Mouse (Mus musculus) MEL (cell line): Measurements from ENCODE around the gene Flna. TPM values are rescaled to one million over a fixed set of nuclear protein-coding genes. Genes with fewer than 3 reads are reported as not detected.
A peak's percentile ranks its signal among the peaks of the same experiment; 100 is the strongest.

Source experiments
- DNase-seq: peaks from one replicate; pipeline ENCODE4 v3.0.0; 2011; ENCODE audit warnings: low read depth, low spot score
- H3K27ac ChIP-seq: 2 replicates; pipeline ENCODE4 v1.5.1; 2012; ENCODE audit warnings: low read depth, mild to moderate bottlenecking, control low read depth, low read length, moderate library complexity; ENCODE audit not compliant: control insufficient read depth
- H3K27me3 ChIP-seq, 2 experiments: fragments of 150-350 bp in 1 of 2; sonication (generic) in 1 of 2; 2 replicates each; pipeline ENCODE4 v1.6.1; 2012; ENCODE audit warnings: low read length in 2 of 2, mild to moderate bottlenecking in 2 of 2, improper control_type of control experiment in 1 of 2, moderate library complexity in 1 of 2; ENCODE audit not compliant: insufficient read depth in 2 of 2, control insufficient read depth in 1 of 2
- H3K36me3 ChIP-seq, 2 experiments: 2 replicates each; pipeline ENCODE4 v1.6.1; 2012 to 2014; ENCODE audit warnings: low read length in 2 of 2, improper control_type of control experiment in 1 of 2, inconsistent platforms in 1 of 2, mild to moderate bottlenecking in 1 of 2; ENCODE audit not compliant: insufficient read depth in 2 of 2, control insufficient read depth in 1 of 2
- H3K4me1 ChIP-seq, 2 experiments: fragments of 150-350 bp in 1 of 2; sonication (generic) in 1 of 2; 2 replicates each; pipeline ENCODE4 v1.6.1; 2012; ENCODE audit warnings: low read length in 2 of 2, improper control_type of control experiment in 1 of 2, mild to moderate bottlenecking in 1 of 2; ENCODE audit not compliant: insufficient read depth in 2 of 2, control insufficient read depth in 1 of 2
- H3K4me3 ChIP-seq, 2 experiments: fragments of 150-350 bp in 1 of 2; sonication (generic) in 1 of 2; 2 replicates each; pipeline ENCODE4 v1.5.1; 2012; ENCODE audit warnings: low read depth in 2 of 2, low read length in 2 of 2, mild to moderate bottlenecking in 2 of 2, moderate library complexity in 2 of 2, control low read depth in 1 of 2, improper control_type of control experiment in 1 of 2; ENCODE audit not compliant: control insufficient read depth in 1 of 2, insufficient read depth in 1 of 2
- H3K79me2 ChIP-seq: 2 replicates; pipeline ENCODE4 v1.6.1; 2012; ENCODE audit warnings: mild to moderate bottlenecking, low read length, moderate library complexity; ENCODE audit not compliant: control insufficient read depth, poor library complexity, insufficient read depth
- H3K9ac ChIP-seq: 2 replicates; pipeline ENCODE4 v1.6.1; 2012; ENCODE audit warnings: low read depth, mild to moderate bottlenecking, control low read depth, low read length, moderate library complexity; ENCODE audit not compliant: control insufficient read depth, poor library complexity, severe bottlenecking
- H3K9me3 ChIP-seq: fragments of 150-350 bp; sonication (generic); replicated peaks from 2 replicates; pipeline ENCODE4 v1.6.1; 2012; ENCODE audit warnings: mild to moderate bottlenecking, low read length, improper control_type of control experiment, moderate library complexity; ENCODE audit not compliant: insufficient read depth
- CHD2 ChIP-seq: IDR thresholded peaks from 2 replicates; pipeline ENCODE4 v1.6.1; 2011; ENCODE audit warnings: low read length, improper control_type of control experiment
- CTCF ChIP-seq, 3 experiments: IDR thresholded peaks in 2 of 3; conservative IDR thresholded peaks in 1 of 3; 2 replicates each; pipeline ENCODE4 v1.5.1; 2011 to 2012; ENCODE audit warnings: low read length in 3 of 3, low read depth in 2 of 3, mild to moderate bottlenecking in 2 of 3, improper control_type of control experiment in 1 of 3, inconsistent platforms in 1 of 3, mixed read lengths in 1 of 3, moderate library complexity in 1 of 3; ENCODE audit not compliant: control insufficient read depth in 1 of 3, insufficient read depth in 1 of 3, poor library complexity in 1 of 3, severe bottlenecking in 1 of 3
- ELF1 ChIP-seq: IDR thresholded peaks from 2 replicates; pipeline ENCODE4 v1.6.1; 2014; ENCODE audit warnings: low read depth, mild to moderate bottlenecking, inconsistent platforms, low read length, improper control_type of control experiment, moderate library complexity
- ETS1 ChIP-seq: IDR thresholded peaks from 2 replicates; pipeline ENCODE4 v1.6.1; 2012; ENCODE audit warnings: low read depth, mild to moderate bottlenecking, inconsistent platforms, low read length, improper control_type of control experiment, moderate library complexity
- HCFC1 ChIP-seq: IDR thresholded peaks from 2 replicates; pipeline ENCODE4 v1.6.1; 2012; ENCODE audit warnings: low read depth, mild to moderate bottlenecking, inconsistent platforms, low read length, improper control_type of control experiment, moderate library complexity
- JUND ChIP-seq: IDR thresholded peaks from 2 replicates; pipeline ENCODE4 v1.6.1; 2011; ENCODE audit warnings: low read depth, mild to moderate bottlenecking, improper control_type of control experiment, low read length
- MAFK ChIP-seq: IDR thresholded peaks from 2 replicates; pipeline ENCODE4 v1.6.1; 2011; ENCODE audit warnings: low read depth, mild to moderate bottlenecking, low read length, improper control_type of control experiment, borderline replicate concordance
- MXI1 ChIP-seq: IDR thresholded peaks from 2 replicates; pipeline ENCODE4 v1.6.1; 2011; ENCODE audit warnings: mild to moderate bottlenecking, low read depth, low read length, improper control_type of control experiment
- NELFE ChIP-seq: IDR thresholded peaks from 2 replicates; pipeline ENCODE4 v1.6.1; 2011; ENCODE audit warnings: low read depth, low read length, improper control_type of control experiment
- NRF1 ChIP-seq: IDR thresholded peaks from 2 replicates; pipeline ENCODE4 v1.6.1; 2014; ENCODE audit warnings: low read depth, mild to moderate bottlenecking, inconsistent platforms, low read length, improper control_type of control experiment, moderate library complexity; ENCODE audit not compliant: poor library complexity, insufficient read depth, severe bottlenecking
- POLR2A ChIP-seq, 2 experiments: IDR thresholded peaks; 2 replicates each; pipeline ENCODE4 v1.6.1; 2011 to 2012; ENCODE audit warnings: low read length in 2 of 2, mild to moderate bottlenecking in 2 of 2, control low read depth in 1 of 2, improper control_type of control experiment in 1 of 2, low read depth in 1 of 2, moderate library complexity in 1 of 2; ENCODE audit not compliant: control insufficient read depth in 1 of 2, insufficient read depth in 1 of 2, poor library complexity in 1 of 2
- POLR2AphosphoS2 ChIP-seq: IDR thresholded peaks from 2 replicates; pipeline ENCODE4 v1.6.1; 2011; ENCODE audit warnings: low read length, improper control_type of control experiment
- POLR2AphosphoS5 ChIP-seq: IDR thresholded peaks from 2 replicates; pipeline ENCODE4 v1.6.1; 2012; ENCODE audit warnings: low read depth, borderline replicate concordance, mild to moderate bottlenecking, inconsistent platforms, low read length, moderate library complexity, mixed read lengths
- RAD21 ChIP-seq: IDR thresholded peaks from 2 replicates; pipeline ENCODE4 v1.6.1; 2011; ENCODE audit warnings: mild to moderate bottlenecking, low read depth, low read length, improper control_type of control experiment
- SMC3 ChIP-seq: IDR thresholded peaks from 2 replicates; pipeline ENCODE4 v1.6.1; 2011; ENCODE audit warnings: low read depth, low read length, improper control_type of control experiment
- TAL1 ChIP-seq: IDR thresholded peaks from 2 replicates; pipeline ENCODE4 v1.6.1; 2012; ENCODE audit warnings: mild to moderate bottlenecking, inconsistent platforms, low read length, moderate library complexity, mixed read lengths
- TBP ChIP-seq: IDR thresholded peaks from 2 replicates; pipeline ENCODE4 v1.8.0; 2011; ENCODE audit warnings: low read depth, low read length, improper control_type of control experiment
- TCF12 ChIP-seq: IDR thresholded peaks from 2 replicates; pipeline ENCODE4 v1.6.1; 2014; ENCODE audit warnings: low read depth, mild to moderate bottlenecking, inconsistent platforms, low read length, improper control_type of control experiment, moderate library complexity
- USF1 ChIP-seq: IDR thresholded peaks from 2 replicates; pipeline ENCODE4 v1.6.1; 2014; ENCODE audit warnings: low read depth, mild to moderate bottlenecking, inconsistent platforms, low read length, improper control_type of control experiment, moderate library complexity
- ZMIZ1 ChIP-seq: IDR thresholded peaks from 2 replicates; pipeline ENCODE4 v1.6.1; 2012; ENCODE audit warnings: low read depth, mild to moderate bottlenecking, inconsistent platforms, low read length, improper control_type of control experiment, moderate library complexity
- ZNF384 ChIP-seq: IDR thresholded peaks from 2 replicates; pipeline ENCODE4 v1.6.1; 2012; ENCODE audit warnings: low read depth, mild to moderate bottlenecking, inconsistent platforms, low read length, improper control_type of control experiment
- polyA plus RNA-seq, 2 experiments: library from polyadenylated mRNA; stranded (reverse) in 1 of 2; unstranded in 1 of 2; fragments of >175 nt in 1 of 2; fragments of >200 nt in 1 of 2; gene quantifications; 2 replicates each; pipeline versions ENCODE4 v1.2.1 to v1.2.4; 2012; ENCODE audit warnings: low replicate concordance in 2 of 2, low read depth in 1 of 2; ENCODE audit not compliant: insufficient read length in 2 of 2, insufficient read depth in 1 of 2, missing spikeins in 1 of 2
- total RNA-seq: library from RNA; depleted of rRNA; stranded (reverse); fragments of 300-350 nt; gene quantifications from 2 replicates; pipeline ENCODE4 v1.2.3, GENCODE M21; 2012; rRNA removed

Gene Flna
- total RNA-seq: 111 and 155 TPM in 2 replicates
- polyA plus RNA-seq: 100 to 1,000 TPM; 147 to 233 TPM

- no peaks in the 10 kb centered on the region; a peak in 1 of 4 replicates for H3K36me3 ChIP-seq
- H3K9me3 ChIP-seq: no peaks in the 10 kb centered on the region
- peak within 1 kb of the TSS; percentile 65 for H3K9ac ChIP-seq
- H3K79me2 ChIP-seq: peaks cover 12% of the 10 kb centered on the region
- H3K4me3 ChIP-seq: peak within 1 kb of the TSS; percentile 62 to 72
- DNase-seq: peak; percentile 46
- peaks cover 0 to 7% of the 10 kb centered on the region in 2 experiments; a peak in 2 of 4 replicates for H3K4me1 ChIP-seq
- no peaks in the 10 kb centered on the region for H3K27me3 ChIP-seq
- no peak for TF ChIP-seq ZNF384
- TF ChIP-seq CTCF (IDR thresholded peaks at IDR 0.05 in 2 of 3, conservative IDR thresholded peaks at IDR 0.05 in 1 of 3; ENCODE audit: control insufficient read depth in 1 of 3, insufficient read depth in 1 of 3, low read depth in 2 of 3, low read length in 3 of 3, poor library complexity in 1 of 3, severe bottlenecking in 1 of 3): peak in 2 of 3 experiments; percentile 21 to 37; a peak in 3 of 6 replicates
- TF ChIP-seq SMC3: peak; percentile 35; the same call in 1 of the 2 replicates
- TF ChIP-seq, all 39 proteins: peak for 2
- no peak within 1 kb of the TSS for H3K27ac ChIP-seq
Measured at GRCm38 (mm10) chrX:74249615-74250014, at the start of gene Flna. Gene Flna (minus strand): TSS chrX:74249820.

GRCm38 (mm10) chrX:74298348-74298747, 48.7 kb upstream of the Flna start:
- Histone ChIP-seq H3K27ac (no peak overlapping the region), H3K4me3 (no peak overlapping the region), H3K27me3 (no peaks in the 10 kb centered on the region), H3K9ac (no peak overlapping the region), H3K9me3 (no peaks in the 10 kb centered on the region), H3K36me3 (peaks cover 0 to 16% of the 10 kb centered on the region in 2 experiments; a peak in 3 of 4 replicates), H3K4me1 (peaks cover 3 to 8% of the 10 kb centered on the region in 2 experiments; a peak in 3 of 4 replicates), H3K79me2 (peaks cover 10% of the 10 kb centered on the region)
- TF ChIP-seq MAFK (0 out of 2 replicates have a peak, but pooled peaks have one; percentile 10), JUND (no peak)
- no peak for DNase-seq

DNA sequence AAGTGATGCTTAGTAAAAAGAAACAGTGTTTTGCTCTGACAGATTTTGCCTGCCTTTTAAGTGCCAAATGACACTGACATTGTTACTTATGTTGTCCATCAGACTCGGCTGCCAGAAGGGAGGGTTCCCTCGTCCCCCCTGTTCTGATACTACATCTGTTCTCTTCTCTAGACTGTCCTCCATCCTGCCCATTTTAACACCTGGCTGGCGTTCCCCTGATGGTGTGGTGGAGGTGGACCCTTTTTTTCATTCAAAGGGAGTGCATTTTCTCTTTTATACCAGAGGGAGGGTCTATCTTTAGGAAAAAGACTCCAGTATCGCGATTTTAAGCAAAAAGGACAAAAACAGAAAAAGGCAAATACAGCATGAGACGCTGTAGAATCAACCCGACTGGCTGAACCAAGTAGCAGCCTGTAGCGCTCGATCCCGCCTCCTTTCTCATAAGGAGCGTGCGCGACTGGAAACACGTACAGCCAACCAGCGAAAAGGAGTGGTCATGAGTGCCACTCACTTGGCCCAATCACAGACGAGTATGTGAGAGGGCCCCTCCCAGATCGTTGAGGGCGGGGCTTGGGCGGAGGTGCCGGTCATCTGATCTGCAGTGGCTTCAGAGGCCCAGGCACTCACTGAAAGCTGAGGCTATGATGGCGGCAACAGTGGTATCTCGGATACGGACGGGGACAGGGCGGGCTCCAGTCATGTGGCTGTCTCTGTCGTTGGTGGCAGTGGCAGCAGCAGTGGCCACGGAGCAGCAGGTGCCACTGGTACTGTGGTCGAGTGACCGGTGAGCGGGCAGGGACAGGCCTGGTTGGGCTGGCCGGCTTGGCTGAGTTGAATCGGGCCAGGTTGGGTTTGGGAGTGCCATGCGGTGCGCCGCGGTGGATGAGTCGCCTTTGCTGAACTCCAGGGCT, 47.2 kb upstream of the Flna start, which contains the start of gene Atp6ap1:
TSS of gene Atp6ap1 (plus strand) at position 560 of the 911 bp plus-strand sequence.
- peaks cover 0 to 18% of the 10 kb centered on the region in 2 experiments; a peak in 3 of 4 replicates for H3K36me3 ChIP-seq

More for the DNA sequence above, 47.2 kb upstream of the Flna start, which contains the start of gene Atp6ap1:
- TF ChIP-seq ZNF384 (no peak), TAL1 (no peak), NRF1 (peak; percentile 69), HCFC1 (peak; percentile 70), USF1 (peak; percentile 82), CHD2 (peak; percentile 39), MXI1 (peak; percentile 33; the same call in 1 of the 2 replicates), TCF12 (0 out of 2 replicates have a peak, but pooled peaks have one; percentile 24), RAD21 (no peak), CTCF (IDR thresholded peaks at IDR 0.05 in 2 of 3, conservative IDR thresholded peaks at IDR 0.05 in 1 of 3; ENCODE audit: control insufficient read depth in 1 of 3, insufficient read depth in 1 of 3, low read depth in 2 of 3, low read length in 3 of 3, poor library complexity in 1 of 3, severe bottlenecking in 1 of 3) (no peak), ELF1 (no peak), POLR2AphosphoS5 (peak; percentile 57; the same call in 1 of the 2 replicates), POLR2A (IDR thresholded peaks at IDR 0.05; ENCODE audit: control insufficient read depth in 1 of 2, insufficient read depth in 1 of 2, low read depth in 1 of 2, low read length in 2 of 2, poor library complexity in 1 of 2) (peak; percentile 75 to 87), POLR2AphosphoS2 (peak; percentile 82), ETS1 (0 out of 2 replicates have a peak, but pooled peaks have one; percentile 21), ZMIZ1 (peak; percentile 56), NELFE (peak; percentile 68), TBP (peak; percentile 65; the same call in 1 of the 2 replicates)
- peak within 1 kb of the TSS; percentile 70 for H3K27ac ChIP-seq
- peak within 1 kb of the TSS; percentile 97 to 99 for H3K4me3 ChIP-seq
- H3K27me3 ChIP-seq: no peaks in the 10 kb centered on the region
- H3K4me1 ChIP-seq: peaks cover 3 to 8% of the 10 kb centered on the region in 2 experiments; a peak in 3 of 4 replicates
- peak within 1 kb of the TSS; percentile 96 for H3K9ac ChIP-seq
- peaks cover 10% of the 10 kb centered on the region for H3K79me2 ChIP-seq
- H3K9me3 ChIP-seq: no peaks in the 10 kb centered on the region
- peak; percentile 95 for DNase-seq
